13 mouse cellular contexts compared by ENCODE assay signal in the genomic region with DNA sequence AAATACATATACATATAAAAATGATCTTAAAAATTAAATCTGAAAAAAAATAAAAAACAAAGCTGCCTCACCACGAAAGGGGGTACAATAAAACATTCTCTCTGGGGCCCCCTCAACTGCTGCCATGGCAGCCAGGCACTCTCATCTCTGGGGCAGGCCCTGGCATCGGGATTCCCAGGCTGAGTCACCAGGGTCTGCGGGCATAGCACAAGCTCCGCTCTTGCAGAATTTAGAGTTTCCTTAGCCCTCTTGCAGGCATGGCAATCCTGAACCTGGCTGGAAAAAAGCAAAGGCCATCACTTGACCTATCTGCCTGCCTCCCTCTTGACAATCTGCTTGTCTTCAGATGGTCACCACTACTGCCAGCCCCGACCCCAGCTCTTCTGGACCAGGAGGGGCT. TPM values are rescaled to one million over a fixed set of nuclear protein-coding genes. Genes with fewer than 3 reads are reported as not detected.
A peak's percentile ranks its signal among the peaks of the same experiment; 100 is the strongest.
DNase-seq lines count a peak whose midpoint lies in the region; ATAC-seq and TF ChIP-seq lines count a peak whose summit lies in the region.
"Had no signal": no experiment of that assay in that cellular context is flagged by ENCODE, and none has a peak within 500 bp of the region (broad histone marks: within the 10 kb centered on the region; RNA-seq: fewer than 3 reads in every experiment).

No protein-coding gene starts in this region.

- H3K27me3 ChIP-seq in heart, embryonic 10.5 days (ENCODE audit: insufficient read depth, poor library complexity, severe bottlenecking): peaks cover 16% of the 10 kb centered on the region
- H3K27me3 ChIP-seq in kidney, postnatal 0 days (ENCODE audit: insufficient read depth, low read length): no peaks in the 10 kb centered on the region
- no peaks in the 10 kb centered on the region for H3K27me3 ChIP-seq in E14TG2a.4 (ENCODE audit: insufficient read depth, low read length)
- H3K27me3 ChIP-seq in intestine, embryonic 15.5 days (replicated peaks): no peaks in the 10 kb centered on the region
- H3K27me3 ChIP-seq: megakaryocyte, embryonic 14.5 days had no signal

- H3K9me3 ChIP-seq in heart, embryonic 10.5 days: no peaks in the 10 kb centered on the region
- H3K9me3 ChIP-seq in kidney, postnatal 0 days (replicated peaks; ENCODE audit: low read length): no peaks in the 10 kb centered on the region
- no peaks in the 10 kb centered on the region for H3K9me3 ChIP-seq in E14TG2a.4 (ENCODE audit: low read length)
- H3K9me3 ChIP-seq in intestine, embryonic 15.5 days: no peaks in the 10 kb centered on the region
- H3K9me3 ChIP-seq: megakaryocyte, embryonic 14.5 days had no signal

- H3K27ac ChIP-seq in heart, embryonic 10.5 days: 0 out of 2 replicates have a peak overlapping the region, but pooled peaks have one; percentile 91
- peak overlapping the region; percentile 97; the same call in 1 of the 2 replicates for H3K27ac ChIP-seq in kidney, postnatal 0 days
- peak overlapping the region; percentile 98 for H3K27ac ChIP-seq in intestine, embryonic 15.5 days

- peaks cover 66% of the 10 kb centered on the region for H3K4me1 ChIP-seq in heart, embryonic 10.5 days
- H3K4me1 ChIP-seq in kidney, postnatal 0 days (replicated peaks; ENCODE audit: insufficient read depth, low read length): peaks cover 40% of the 10 kb centered on the region
- H3K4me1 ChIP-seq in E14TG2a.4 (replicated peaks; ENCODE audit: low read depth, low read length): peaks cover 91% of the 10 kb centered on the region
- H3K4me1 ChIP-seq in intestine, embryonic 15.5 days (replicated peaks): peaks cover 66% of the 10 kb centered on the region

- intact Hi-C loops in heart, postnatal 10 days (cut with DNase I): no loop called here

- H3K4me3 ChIP-seq in heart, embryonic 10.5 days: no peak overlapping the region
- no peak overlapping the region for H3K4me3 ChIP-seq in kidney, postnatal 0 days (replicated peaks; ENCODE audit: low read depth, low read length)
- H3K4me3 ChIP-seq in E14TG2a.4 (replicated peaks; ENCODE audit: low read length): 0 out of 2 replicates have a peak overlapping the region, but pooled peaks have one; percentile 74
- H3K4me3 ChIP-seq in intestine, embryonic 15.5 days (replicated peaks): no peak overlapping the region
- H3K4me3 ChIP-seq: megakaryocyte, embryonic 14.5 days had no signal

- ATAC-seq in kidney, postnatal 0 days (replicated peaks; ENCODE audit: low FRiP score, low read depth): no peak
- no peak for ATAC-seq in intestine, embryonic 15.5 days

- H3K4me2 ChIP-seq in kidney, postnatal 0 days (ENCODE audit: low read length): no peak overlapping the region
- no peak overlapping the region for H3K4me2 ChIP-seq in intestine, embryonic 15.5 days (replicated peaks)
- H3K4me2 ChIP-seq: liver, embryonic 11.5 days had no signal

- H3K9ac ChIP-seq in kidney, postnatal 0 days (ENCODE audit: low read depth, low read length): no peak overlapping the region
- no peak overlapping the region for H3K9ac ChIP-seq in intestine, embryonic 15.5 days

- H3K36me3 ChIP-seq in heart, embryonic 10.5 days: no peaks in the 10 kb centered on the region
- H3K36me3 ChIP-seq in kidney, postnatal 0 days (ENCODE audit: insufficient read depth, low read length): no peaks in the 10 kb centered on the region
- no peaks in the 10 kb centered on the region for H3K36me3 ChIP-seq in E14TG2a.4 (ENCODE audit: insufficient read depth, low read length)
- H3K36me3 ChIP-seq in intestine, embryonic 15.5 days: no peaks in the 10 kb centered on the region

- DNase-seq in heart, embryonic 10.5 days (ENCODE audit: low spot score): no peak
- no peak for DNase-seq in heart, postnatal 10 days
- DNase-seq in kidney, postnatal 0 days (ENCODE audit: low spot score): no peak
- DNase-seq in kidney, postnatal 36 days: no peak
- no peak for DNase-seq in embryo, embryonic 9.5 days (ENCODE audit: extremely low spot score)
- DNase-seq in frontal cortex, postnatal 14 days (ENCODE audit: low spot score in 2 of 2): no peak

- TF ChIP-seq CTCF in kidney, postnatal 0 days (IDR thresholded peaks at IDR 0.05; ENCODE audit: low read depth): no peak
- no peak for TF ChIP-seq CTCF in E14TG2a.4 (conservative IDR thresholded peaks at IDR 0.05; ENCODE audit: low read length)

- 64% methylated on average over 5 of the region's 5 CpGs for WGBS in heart, embryonic 10.5 days
- 66% methylated on average over 5 of the region's 5 CpGs for WGBS in kidney, postnatal 0 days
- WGBS in intestine, embryonic 15.5 days: 69% methylated on average over 5 of the region's 5 CpGs

RNA-seq across cellular contexts. Expression of a gene that starts 8.5 kb away (rescaled TPM):
- 7.9 TPM in 2 replicates for polyA plus RNA-seq in heart, embryonic 10.5 days (2016; fragmentation: Nextera tagmentation; extraction: Ambion mirVana)
- total RNA-seq in heart, postnatal 10 days (2021): 10 to 100 TPM; 15.3 to 18.4 TPM
- polyA plus RNA-seq in kidney, postnatal 0 days (2015; fragmentation: Nextera tagmentation; extraction: Ambion mirVana): 14.0 and 17.9 TPM in 2 replicates
- polyA plus RNA-seq in intestine, embryonic 15.5 days (2015; fragmentation: Nextera tagmentation; extraction: Ambion mirVana): 43.5 and 45.9 TPM in 2 replicates

RNA-seq across cellular contexts. Expression of a gene that starts 11.7 kb away (rescaled TPM):
- polyA plus RNA-seq in heart, embryonic 10.5 days (2016; fragmentation: Nextera tagmentation; extraction: Ambion mirVana): not detected in 2 replicates
- total RNA-seq in heart, postnatal 10 days (2021): under 1 TPM in 1 of 2 experiments, not detected in 1; 0.30 TPM
- polyA plus RNA-seq in kidney, postnatal 0 days (2015; fragmentation: Nextera tagmentation; extraction: Ambion mirVana): 0.20 and 0.21 TPM in 2 replicates
- 0.26 and 0.32 TPM in 2 replicates for polyA plus RNA-seq in intestine, embryonic 15.5 days (2015; fragmentation: Nextera tagmentation; extraction: Ambion mirVana)
- total RNA-seq: gastrocnemius, adult 18-20 months had no signal
- polyA plus RNA-seq: liver, embryonic 11.5 days had no signal

RNA-seq across cellular contexts. Expression of a gene that starts 40.7 kb away (rescaled TPM):
- polyA plus RNA-seq in heart, embryonic 10.5 days (2016; fragmentation: Nextera tagmentation; extraction: Ambion mirVana): not detected in 2 replicates
- not detected for total RNA-seq in heart, postnatal 10 days (2021)
- not detected in 2 replicates for polyA plus RNA-seq in kidney, postnatal 0 days (2015; fragmentation: Nextera tagmentation; extraction: Ambion mirVana)
- not detected in 2 replicates for polyA plus RNA-seq in intestine, embryonic 15.5 days (2015; fragmentation: Nextera tagmentation; extraction: Ambion mirVana)
- total RNA-seq: CH12.LX; gastrocnemius, adult 18-20 months; layer of hippocampus, postnatal 14 days had no signal
- polyA plus RNA-seq: liver, embryonic 11.5 days had no signal

RNA-seq across cellular contexts. Expression of a gene that starts 54.2 kb away (rescaled TPM):
- 22.0 and 26.5 TPM in 2 replicates for polyA plus RNA-seq in heart, embryonic 10.5 days (2016; fragmentation: Nextera tagmentation; extraction: Ambion mirVana)
- total RNA-seq in heart, postnatal 10 days (2021): 10 to 100 TPM in 1 of 2 experiments, 1 to 10 TPM in 1; 10.0 to 11.2 TPM
- 21.3 and 21.6 TPM in 2 replicates for polyA plus RNA-seq in kidney, postnatal 0 days (2015; fragmentation: Nextera tagmentation; extraction: Ambion mirVana)
- polyA plus RNA-seq in intestine, embryonic 15.5 days (2015; fragmentation: Nextera tagmentation; extraction: Ambion mirVana): 30.9 and 35.4 TPM in 2 replicates
